Mouse (Mus musculus) right cerebral cortex, postnatal 14 days (tissue): ENCODE measurements around the gene Tmem175.
A peak's percentile ranks its signal among the peaks of the same experiment; 100 is the strongest.

Source experiments
- DNase-seq: peaks from one replicate; pipeline ENCODE4 v3.0.0; 2022

The Tmem175 gene

GRCm38 (mm10) chr5:108654444-108654990, 24.9 kb downstream of the Tmem175 start:
- DNase-seq: no peak

- no peak for DNase-seq
Measured at GRCm38 (mm10) chr5:108655381-108655780, 25.8 kb downstream of the Tmem175 start.

- DNase-seq: peak; percentile 5
Measured at GRCm38 (mm10) chr5:108655891-108656650, 26.5 kb downstream of the Tmem175 start.

GRCm38 (mm10) chr5:108657406-108657805, 27.8 kb downstream of the Tmem175 start:
- peak; percentile 1 for DNase-seq

- peak; percentile 2 for DNase-seq
Measured at GRCm38 (mm10) chr5:108658611-108659010, 29.0 kb downstream of the Tmem175 start.

GRCm38 (mm10) chr5:108659698-108660631, 30.4 kb downstream of the Tmem175 start, which contains the start of gene Idua:
TSS of gene Idua (plus strand) at chr5:108660331.
- peak; percentile 7 for DNase-seq

GRCm38 (mm10) chr5:108660632-108661268, 31.2 kb downstream of the Tmem175 start:
- DNase-seq: peak; percentile 92

- no peak for DNase-seq
Measured at GRCm38 (mm10) chr5:108662772-108663171, 33.2 kb downstream of the Tmem175 start.

- no peak for DNase-seq
Measured at GRCm38 (mm10) chr5:108665066-108665465, 35.5 kb downstream of the Tmem175 start.

GRCm38 (mm10) chr5:108667370-108667769, 37.8 kb downstream of the Tmem175 start:
- DNase-seq: no peak

- no peak for DNase-seq
Measured at GRCm38 (mm10) chr5:108668387-108668932, 38.9 kb downstream of the Tmem175 start.

GRCm38 (mm10) chr5:108668977-108669936, 39.7 kb downstream of the Tmem175 start, which contains the start of gene Dgkq:
TSS of gene Dgkq (minus strand) at chr5:108669672.
- peak; percentile 80 for DNase-seq

GRCm38 (mm10) chr5:108669986-108670385, 40.4 kb downstream of the Tmem175 start:
- DNase-seq: no peak

GRCm38 (mm10) chr5:108670785-108671184, 41.2 kb downstream of the Tmem175 start:
- peak; percentile 59 for DNase-seq

GRCm38 (mm10) chr5:108671757-108672156, 42.2 kb downstream of the Tmem175 start:
- no peak for DNase-seq

GRCm38 (mm10) chr5:108674624-108675023, 45.1 kb downstream of the Tmem175 start:
- DNase-seq: no peak

- DNase-seq: no peak
Measured at GRCm38 (mm10) chr5:108675251-108675816, 45.8 kb downstream of the Tmem175 start, which contains the start of gene Slc26a1. TSS of gene Slc26a1 (minus strand) at chr5:108675569.

- DNase-seq: no peak
Measured at GRCm38 (mm10) chr5:108676772-108677498, 47.4 kb downstream of the Tmem175 start.

GRCm38 (mm10) chr5:108677605-108678295, 48.2 kb downstream of the Tmem175 start:
- DNase-seq: peak; percentile 84
